Mouse (Mus musculus): ENCODE measurements around the gene Cwc15.

DNA sequence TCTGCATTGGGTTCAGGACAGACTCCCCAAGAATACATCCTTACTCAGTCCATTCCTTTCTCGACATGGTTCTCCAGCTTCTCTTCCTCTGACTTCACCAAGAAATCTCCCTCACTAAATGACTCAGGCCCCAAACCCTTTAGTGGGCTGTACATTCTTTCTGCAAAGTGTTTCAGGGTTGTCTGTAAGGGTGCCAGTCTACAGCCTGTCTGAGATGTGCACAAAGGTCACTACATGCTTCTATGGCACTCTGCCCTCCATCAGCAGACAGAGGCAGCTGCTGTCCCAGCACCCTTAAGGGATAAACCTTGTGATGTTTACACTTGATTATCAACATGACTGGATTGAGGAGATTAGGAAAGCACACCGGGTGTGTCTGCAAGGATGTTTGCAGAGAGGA lies 21.3 kb downstream of the Cwc15 start:
- no peak for TF ChIP-seq POLR2A (IDR thresholded peaks at IDR 0.05; ENCODE audit: extremely low read depth, insufficient read depth, low read length)
- no peak for TF ChIP-seq CTCF (IDR thresholded peaks at IDR 0.05; ENCODE audit: low read depth, low read length)

Data from liver, adult 2 months (tissue).